Mouse (Mus musculus) embryonic fibroblast, embryonic 13.5 days (primary cell): ENCODE measurements around the gene Cyp20a1. TPM values are rescaled to one million over a fixed set of nuclear protein-coding genes. Genes with fewer than 3 reads are reported as not detected.

Experiments used
- H3K27ac ChIP-seq: 2 replicates; pipeline ENCODE4 v1.5.1; 2012; ENCODE audit warnings: low read length, control low read depth, inconsistent platforms; ENCODE audit not compliant: insufficient read depth
- H3K4me1 ChIP-seq: 2 replicates; pipeline ENCODE4 v1.6.1; 2011; ENCODE audit warnings: low read length; ENCODE audit not compliant: control insufficient read depth, insufficient read depth
- H3K4me3 ChIP-seq: 2 replicates; pipeline ENCODE4 v1.5.1; 2011; ENCODE audit warnings: mild to moderate bottlenecking, control low read depth, low read length; ENCODE audit not compliant: insufficient read depth
- CTCF ChIP-seq: IDR thresholded peaks from 2 replicates; pipeline ENCODE4 v1.5.1; 2011; ENCODE audit warnings: mild to moderate bottlenecking, control low read depth, low read length, moderate library complexity, borderline replicate concordance; ENCODE audit not compliant: insufficient read depth
- POLR2A ChIP-seq: IDR thresholded peaks from 2 replicates; pipeline ENCODE4 v1.6.1; 2011; ENCODE audit warnings: low read depth, mild to moderate bottlenecking, control low read depth, low read length, moderate library complexity
- polyA plus RNA-seq: library from polyadenylated mRNA; stranded (reverse); fragments of >200 nt; gene quantifications from 2 replicates; pipeline ENCODE4 v1.2.4, GENCODE M21; 2011; ENCODE audit warnings: low read depth; ENCODE audit not compliant: missing spikeins, insufficient read length

Gene Cyp20a1
- 62.9 and 72.8 TPM in 2 replicates for polyA plus RNA-seq

DNA sequence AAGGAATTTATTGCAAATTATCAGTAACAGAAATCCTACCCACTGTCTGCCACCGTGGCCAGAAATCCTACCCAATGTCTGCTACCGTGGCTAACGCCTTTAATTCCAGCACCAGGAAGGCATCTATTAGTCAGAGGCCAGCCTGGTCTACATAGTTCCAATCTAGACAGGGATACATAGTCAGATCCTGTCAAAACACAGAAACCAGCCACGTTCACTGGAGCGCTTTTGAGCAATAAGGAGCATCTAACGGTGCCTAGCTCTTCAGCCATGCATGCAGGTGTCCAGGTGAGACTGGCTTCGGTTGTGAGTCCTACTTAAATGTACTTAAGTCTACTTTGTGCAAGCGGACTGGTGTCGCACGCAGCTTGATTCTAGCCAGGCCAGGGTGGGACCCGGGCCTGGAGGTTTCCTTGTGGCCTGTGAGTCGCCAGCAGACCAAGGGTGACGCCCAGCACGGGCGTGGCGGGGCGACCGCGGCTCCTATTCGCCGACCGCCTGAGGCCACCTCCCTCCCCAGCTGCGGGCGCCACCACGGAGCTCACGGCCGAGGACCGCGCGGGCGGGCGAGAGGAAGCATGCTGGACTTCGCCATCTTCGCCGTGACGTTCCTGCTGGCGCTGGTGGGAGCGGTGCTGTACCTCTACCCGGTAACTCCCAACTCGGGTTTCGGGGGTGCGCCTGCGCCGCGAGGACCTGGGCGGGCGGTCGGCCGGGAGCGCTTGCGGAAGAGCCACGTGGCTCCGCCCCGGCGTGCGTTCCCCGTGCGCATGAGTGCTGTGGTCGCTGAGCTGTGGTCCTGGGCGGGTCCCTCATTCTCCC lies at the start of gene Cyp20a1:
TSS of gene Cyp20a1 (plus strand) at position 516 of the 822 bp plus-strand sequence.
- Histone ChIP-seq H3K4me1 (0 out of 2 replicates have a peak, but pooled peaks cover 4% of the 10 kb centered on the region), H3K4me3 (peak within 1 kb of the TSS; percentile 56), H3K27ac (peak within 1 kb of the TSS; percentile 95)
- TF ChIP-seq CTCF (no peak), POLR2A (peak; percentile 97)

DNA sequence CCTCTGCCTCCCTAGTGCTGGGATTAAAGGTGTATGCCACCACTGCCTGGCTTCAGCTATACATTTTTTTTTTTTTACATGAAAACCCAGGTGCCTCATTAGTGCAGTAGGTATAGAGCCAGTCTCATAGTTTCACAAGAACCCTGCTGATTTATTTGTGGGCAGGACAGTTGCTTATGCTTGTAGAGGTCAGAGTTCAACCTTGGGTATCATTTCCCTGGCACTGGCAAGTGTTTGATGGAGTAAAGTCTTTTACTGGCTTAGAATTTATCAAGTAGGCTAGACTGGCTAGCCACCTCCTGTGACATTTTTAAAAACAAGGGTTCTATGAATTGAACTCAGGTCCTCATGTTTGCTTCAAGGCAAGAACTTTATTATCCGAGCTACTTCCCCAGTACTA lies 49.2 kb upstream of the Cyp20a1 start:
- TF ChIP-seq POLR2A (no peak), CTCF (no peak)
- no peak overlapping the region for H3K27ac ChIP-seq
- H3K4me1 ChIP-seq: no peaks in the 10 kb centered on the region
- H3K4me3 ChIP-seq: no peak overlapping the region

DNA sequence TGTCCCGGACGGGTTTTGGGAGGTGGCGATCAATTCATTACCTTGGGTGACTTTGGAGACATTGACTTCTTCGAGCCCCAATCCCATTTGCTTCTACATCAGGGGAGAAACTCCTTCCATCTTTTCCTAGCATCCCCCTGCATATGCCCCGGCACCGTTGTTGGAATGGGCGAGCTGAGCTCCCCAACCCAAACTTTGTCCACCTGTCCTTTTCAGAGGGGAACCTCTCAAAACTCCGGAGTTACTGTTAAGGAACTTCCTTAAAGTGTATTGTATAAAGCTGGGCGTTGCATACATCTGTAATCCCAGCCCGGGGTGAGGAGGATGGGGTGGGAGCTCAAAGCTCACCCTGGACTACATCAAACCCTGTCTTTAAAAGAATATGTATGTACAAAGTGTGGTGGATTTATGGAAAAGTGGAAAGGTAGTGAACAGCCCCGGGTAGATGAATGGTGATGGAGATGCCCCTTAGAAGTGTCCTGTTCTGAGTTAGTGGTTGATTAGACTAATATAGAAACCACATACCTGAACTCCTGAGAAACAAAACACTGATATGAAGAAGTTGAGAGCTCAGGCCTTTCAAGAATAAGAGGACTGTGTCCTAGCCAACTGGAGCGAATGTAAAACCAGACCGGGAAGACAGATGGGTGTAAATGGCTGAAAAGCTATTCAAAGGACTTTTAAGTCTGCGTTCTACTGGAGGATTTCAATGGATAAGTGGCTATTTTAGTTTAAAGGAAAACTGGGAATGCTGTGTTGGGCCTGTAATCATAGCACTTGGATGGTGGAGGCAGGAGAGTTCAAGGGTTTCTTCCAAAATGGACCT lies 720 bp downstream of the Cyp20a1 start:
- 0 out of 2 replicates have a peak, but pooled peaks cover 4% of the 10 kb centered on the region for H3K4me1 ChIP-seq
- H3K27ac ChIP-seq: peak overlapping the region; percentile 95
- H3K4me3 ChIP-seq: peak overlapping the region; percentile 56
- TF ChIP-seq CTCF (no peak), POLR2A (no peak; the same call in 1 of the 2 replicates)

DNA sequence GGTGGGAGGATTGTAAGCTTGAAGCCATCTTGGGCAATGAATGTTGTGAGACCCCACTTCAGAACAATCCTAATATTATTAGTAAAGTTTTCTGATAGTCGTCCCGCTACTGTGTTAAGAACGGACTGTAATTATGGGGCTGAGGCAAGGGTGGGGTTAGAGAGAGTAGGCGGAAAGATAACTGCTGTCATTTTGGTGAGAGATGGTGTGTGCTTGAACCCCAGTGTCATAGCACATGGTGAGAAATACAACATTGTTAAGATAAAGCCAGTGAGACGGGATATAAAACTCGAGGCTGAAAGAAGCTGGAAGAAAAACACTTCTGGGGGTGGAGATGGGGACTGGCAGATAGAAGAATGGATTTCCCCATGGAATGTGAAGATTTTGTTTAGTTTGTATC lies 1.5 kb downstream of the Cyp20a1 start:
- TF ChIP-seq POLR2A (no peak), CTCF (no peak)
- H3K4me3 ChIP-seq: peak overlapping the region; percentile 56
- H3K4me1 ChIP-seq: 0 out of 2 replicates have a peak, but pooled peaks cover 4% of the 10 kb centered on the region
- H3K27ac ChIP-seq: no peak overlapping the region

DNA sequence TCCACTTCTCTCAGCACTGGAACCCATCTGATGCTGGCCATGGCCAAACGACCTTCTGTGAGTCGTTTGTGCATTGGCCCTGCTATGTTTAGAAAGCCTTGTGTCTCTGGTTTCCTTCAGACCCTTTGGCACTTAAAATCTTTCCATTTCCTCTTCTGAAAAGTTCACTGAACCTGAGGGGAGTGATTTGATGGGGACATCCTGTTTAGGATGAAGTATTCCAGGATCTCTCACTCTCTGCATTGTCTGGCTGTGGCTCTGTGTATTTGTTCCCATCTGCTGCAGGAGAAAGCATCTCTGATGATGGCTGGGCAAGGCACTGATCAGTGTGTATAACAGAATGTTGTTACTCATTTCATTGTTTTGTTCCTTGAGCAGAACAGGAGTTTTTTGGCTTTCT lies 2.6 kb downstream of the Cyp20a1 start:
- Histone ChIP-seq H3K27ac (no peak overlapping the region), H3K4me3 (no peak overlapping the region), H3K4me1 (0 out of 2 replicates have a peak, but pooled peaks cover 4% of the 10 kb centered on the region)
- TF ChIP-seq POLR2A (no peak), CTCF (no peak)

DNA sequence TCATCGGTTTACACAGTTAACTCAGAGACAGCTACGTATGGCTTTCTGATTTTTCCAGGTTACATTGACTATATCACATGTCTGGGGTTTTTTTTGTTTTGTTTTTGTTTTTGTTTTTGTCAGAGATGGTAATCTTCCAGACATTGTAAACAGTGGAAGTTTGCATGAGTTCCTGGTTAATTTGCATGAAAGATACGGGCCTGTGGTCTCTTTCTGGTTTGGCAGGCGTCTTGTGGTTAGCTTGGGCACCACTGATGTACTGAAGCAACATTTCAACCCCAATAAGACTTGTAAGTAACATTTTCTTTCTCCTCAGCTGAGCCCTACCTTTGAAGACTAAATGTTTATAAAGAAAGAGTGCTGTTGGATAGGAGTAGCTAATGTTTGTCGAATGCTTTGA lies 9.7 kb downstream of the Cyp20a1 start:
- H3K27ac ChIP-seq: peak overlapping the region; percentile 75
- no peak overlapping the region for H3K4me3 ChIP-seq
- TF ChIP-seq CTCF (no peak), POLR2A (no peak)
- peaks cover 2% of the 10 kb centered on the region; the same call in 1 of the 2 replicates for H3K4me1 ChIP-seq

DNA sequence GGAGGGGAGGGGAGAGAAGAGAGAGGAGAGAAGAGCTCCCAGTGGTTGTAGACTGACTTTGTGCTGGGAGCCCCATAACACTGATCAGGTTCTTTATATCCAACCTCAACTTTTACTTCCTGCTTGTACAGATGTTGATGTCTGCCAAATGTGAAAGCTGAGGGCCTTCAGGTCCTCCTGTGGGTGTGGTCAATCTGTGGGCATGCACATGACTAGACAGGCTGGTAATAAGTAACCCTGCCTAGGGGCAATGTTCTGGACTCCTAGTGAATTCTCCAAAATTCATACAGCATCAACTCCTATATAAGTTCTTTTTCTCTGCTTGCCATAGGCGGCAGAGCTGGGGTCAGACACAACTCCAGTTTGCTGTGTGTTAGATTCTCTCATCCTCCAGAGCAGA lies 18.5 kb downstream of the Cyp20a1 start:
- Histone ChIP-seq H3K4me3 (no peak overlapping the region), H3K27ac (no peak overlapping the region), H3K4me1 (no peaks in the 10 kb centered on the region)
- TF ChIP-seq POLR2A: no peak
- no peak for TF ChIP-seq CTCF

DNA sequence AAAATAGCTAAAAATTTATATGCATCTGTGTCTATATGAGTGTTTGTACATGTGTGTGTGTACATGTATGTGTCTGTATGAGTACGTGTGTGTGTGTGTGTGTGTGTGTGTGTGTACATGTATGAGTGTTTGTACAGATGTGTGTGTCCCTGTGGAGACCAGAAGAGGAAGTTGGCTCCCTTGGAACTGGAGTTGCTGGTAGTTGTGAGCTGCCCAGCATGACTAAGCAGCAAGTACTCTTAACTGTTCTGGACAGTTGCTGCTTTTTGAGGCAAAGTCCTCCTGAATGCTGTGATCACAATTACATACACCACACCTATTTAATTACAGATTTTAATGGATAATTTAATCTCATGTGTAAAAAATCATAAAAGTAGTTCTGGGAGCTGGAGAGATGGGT lies 33.4 kb downstream of the Cyp20a1 start:
- Histone ChIP-seq H3K27ac (no peak overlapping the region), H3K4me3 (no peak overlapping the region), H3K4me1 (no peaks in the 10 kb centered on the region)
- no peak for TF ChIP-seq CTCF
- no peak for TF ChIP-seq POLR2A

DNA sequence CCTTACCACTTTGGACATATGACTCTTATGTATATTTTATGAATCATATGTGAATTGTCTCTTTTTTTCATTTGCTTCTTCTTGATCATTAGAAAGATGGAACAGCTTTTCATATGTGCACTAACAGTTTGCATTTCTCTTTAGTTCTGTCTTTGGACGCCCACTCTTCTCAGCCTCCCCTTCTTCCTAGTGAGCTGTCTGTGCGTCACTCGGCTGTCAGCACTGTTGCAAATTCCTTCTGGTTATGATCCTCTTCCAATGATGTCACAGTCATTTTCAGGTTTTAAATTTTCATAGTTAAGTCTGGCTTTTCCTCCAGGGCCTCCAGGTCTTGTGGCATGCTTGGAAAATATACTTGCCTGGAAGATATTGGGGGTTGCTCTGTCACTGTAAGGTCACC lies 38.8 kb downstream of the Cyp20a1 start:
- Histone ChIP-seq H3K4me3 (no peak overlapping the region), H3K4me1 (no peaks in the 10 kb centered on the region), H3K27ac (no peak overlapping the region)
- TF ChIP-seq POLR2A (no peak), CTCF (no peak)
